Mouse (Mus musculus) kidney, embryonic 15.5 days (tissue): Measurements from ENCODE around the gene Arhgef39. TPM values are rescaled to one million over a fixed set of nuclear protein-coding genes. Genes with fewer than 3 reads are reported as not detected.
"Not testable (repeated sequence)": the region's sequence is repeated elsewhere in the genome, so short reads cannot be mapped to it uniquely, and the experiment has no call there.

Source experiments
- ATAC-seq: fragments of 200-750 bp; cut with Nextera tagmentation; replicated peaks from 2 replicates; pipeline ENCODE4 v1.8.0; 2017; ENCODE audit warnings: moderate TSS enrichment; ENCODE audit not compliant: low FRiP score
- H3K27ac ChIP-seq: fragments of 300-500 bp; sonication (generic); 2 replicates; pipeline ENCODE4 v1.5.1; 2015; ENCODE audit warnings: mild to moderate bottlenecking, inconsistent platforms
- H3K27me3 ChIP-seq: fragments of 300-500 bp; sonication (generic); 2 replicates; pipeline ENCODE4 v1.6.1; 2015; ENCODE audit warnings: inconsistent platforms
- H3K36me3 ChIP-seq: fragments of 300-500 bp; sonication (generic); 2 replicates; pipeline ENCODE4 v1.6.1; 2015; ENCODE audit warnings: inconsistent platforms
- H3K4me1 ChIP-seq: fragments of 300-500 bp; sonication (generic); 2 replicates; pipeline ENCODE4 v1.6.1; 2015; ENCODE audit warnings: inconsistent platforms
- H3K4me2 ChIP-seq: fragments of 300-500 bp; sonication (generic); 2 replicates; pipeline ENCODE4 v1.6.1; 2015; ENCODE audit warnings: moderate library complexity, mild to moderate bottlenecking, inconsistent platforms
- H3K4me3 ChIP-seq: fragments of 300-500 bp; sonication (generic); replicated peaks from 2 replicates; pipeline ENCODE4 v1.5.1; 2015; ENCODE audit warnings: mild to moderate bottlenecking, inconsistent platforms
- H3K9ac ChIP-seq: fragments of 300-500 bp; sonication (generic); 2 replicates; pipeline ENCODE4 v1.6.1; 2015; ENCODE audit warnings: mild to moderate bottlenecking, inconsistent platforms
- H3K9me3 ChIP-seq: fragments of 300-500 bp; sonication (generic); replicated peaks from 2 replicates; pipeline ENCODE4 v1.6.1; 2016; ENCODE audit warnings: inconsistent platforms
- WGBS: fragments of 180-500 bp; shearing (Covaris S2); methylation state at CpG from one replicate; pipeline ENCODE4 v1.1.7; 2015; ENCODE audit warnings: mixed read lengths; 5-methylcytosine and 5-hydroxymethylcytosine counted together
- polyA plus RNA-seq: library from polyadenylated mRNA; unstranded; fragments of >200 nt; fragmentation: Nextera tagmentation; extraction: Ambion mirVana; gene quantifications from 2 replicates; pipeline ENCODE4 v1.2.1, GENCODE M21; 2015

Gene Arhgef39
- polyA plus RNA-seq, 1 experiment from 2014 or later: 45.3 TPM

DNA sequence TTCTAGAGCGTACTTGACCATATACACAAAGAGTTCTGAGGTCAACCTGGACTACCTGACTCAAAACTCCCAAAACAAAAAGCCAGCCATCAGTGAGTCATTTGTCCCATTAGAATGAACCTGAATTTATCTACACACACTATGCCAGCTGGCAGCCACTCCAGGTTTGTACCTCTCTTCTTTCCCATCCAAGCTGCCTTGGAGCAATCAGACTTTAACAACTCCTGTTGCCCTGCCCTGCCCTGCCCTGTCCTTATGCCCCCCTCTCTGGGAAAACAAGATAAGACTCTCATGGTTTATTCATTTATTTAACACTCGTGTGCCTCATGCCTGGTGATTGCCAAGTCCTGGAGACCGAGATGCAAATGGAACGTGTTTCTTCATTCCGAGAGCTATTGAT is 8.7 kb downstream of the Arhgef39 start:
- no peaks in the 10 kb centered on the region for H3K9me3 ChIP-seq
- 90% methylated on average over 5 of the region's 5 CpGs for WGBS
- no peaks in the 10 kb centered on the region for H3K27me3 ChIP-seq
- H3K9ac ChIP-seq: no peak overlapping the region
- H3K36me3 ChIP-seq: peaks cover 2% of the 10 kb centered on the region
- peaks cover 16% of the 10 kb centered on the region for H3K4me1 ChIP-seq
- no peak overlapping the region for H3K27ac ChIP-seq
- no peak for ATAC-seq
- no peak overlapping the region for H3K4me2 ChIP-seq
- H3K4me3 ChIP-seq: no peak overlapping the region

GRCm38 (mm10) chr4:43489611-43490010 is 9.9 kb downstream of the Arhgef39 start:
- no peaks in the 10 kb centered on the region for H3K36me3 ChIP-seq

GRCm38 (mm10) chr4:43485666-43486065 is 13.8 kb downstream of the Arhgef39 start:
- not testable (repeated sequence) for ATAC-seq
- WGBS: 85% methylated on average over 5 of the region's 5 CpGs

More at GRCm38 (mm10) chr4:43489611-43490010, 9.9 kb downstream of the Arhgef39 start:
- no peaks in the 10 kb centered on the region for H3K9me3 ChIP-seq
- 90% methylated on average over 3 of the region's 3 CpGs for WGBS
- H3K4me3 ChIP-seq: no peak overlapping the region
- peaks cover 10% of the 10 kb centered on the region for H3K4me1 ChIP-seq
- H3K9ac ChIP-seq: no peak overlapping the region
- H3K27me3 ChIP-seq: no peaks in the 10 kb centered on the region
- no peak overlapping the region for H3K27ac ChIP-seq
- no peak overlapping the region for H3K4me2 ChIP-seq
- ATAC-seq: no peak

DNA sequence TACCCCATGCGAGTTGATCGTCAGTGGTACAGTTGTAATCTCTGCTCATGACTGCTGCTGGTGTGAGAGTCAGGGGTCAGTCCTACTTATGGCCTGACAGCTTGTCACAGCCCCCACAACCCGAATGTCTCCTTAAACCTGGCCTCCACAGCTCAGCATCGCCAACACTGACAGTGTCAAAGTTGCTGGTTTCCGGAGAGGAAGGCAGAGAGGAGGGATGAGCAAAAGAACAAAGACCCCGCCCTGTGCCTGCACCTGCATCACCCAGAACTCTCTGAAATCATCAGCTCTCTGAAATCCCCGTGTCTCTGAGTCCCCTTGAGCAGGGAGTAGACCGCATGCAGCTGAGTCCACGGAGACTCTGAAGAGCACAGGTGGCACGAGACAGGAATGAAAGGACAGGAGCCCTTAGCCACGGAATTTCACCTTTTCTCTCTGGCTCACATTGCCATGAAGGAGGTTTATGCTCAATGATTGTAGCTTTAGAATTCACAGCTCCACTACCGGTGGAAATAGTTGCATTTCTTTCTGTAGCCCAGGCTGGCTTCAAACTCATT is 15.9 kb downstream of the Arhgef39 start, which contains the start of gene Sit1:
Gene Sit1 (minus strand): TSS at position 200 of the 557 bp plus-strand sequence.
- Histone ChIP-seq H3K27me3 (no peaks in the 10 kb centered on the region), H3K9ac (no peak within 1 kb of the TSS), H3K36me3 (no peaks in the 10 kb centered on the region), H3K4me3 (no peak within 1 kb of the TSS), H3K4me1 (peaks cover 5% of the 10 kb centered on the region; the same call in 1 of the 2 replicates), H3K4me2 (no peak within 1 kb of the TSS), H3K9me3 (no peaks in the 10 kb centered on the region), H3K27ac (no peak within 1 kb of the TSS)
- WGBS: 59% methylated on average over 12 of the region's 12 CpGs
- ATAC-seq: no peak

More at GRCm38 (mm10) chr4:43485666-43486065, 13.8 kb downstream of the Arhgef39 start:
- not testable (repeated sequence) for H3K4me2 ChIP-seq, H3K27ac ChIP-seq, H3K4me3 ChIP-seq, H3K27me3 ChIP-seq, H3K4me1 ChIP-seq, H3K9me3 ChIP-seq, H3K9ac ChIP-seq, H3K36me3 ChIP-seq

DNA sequence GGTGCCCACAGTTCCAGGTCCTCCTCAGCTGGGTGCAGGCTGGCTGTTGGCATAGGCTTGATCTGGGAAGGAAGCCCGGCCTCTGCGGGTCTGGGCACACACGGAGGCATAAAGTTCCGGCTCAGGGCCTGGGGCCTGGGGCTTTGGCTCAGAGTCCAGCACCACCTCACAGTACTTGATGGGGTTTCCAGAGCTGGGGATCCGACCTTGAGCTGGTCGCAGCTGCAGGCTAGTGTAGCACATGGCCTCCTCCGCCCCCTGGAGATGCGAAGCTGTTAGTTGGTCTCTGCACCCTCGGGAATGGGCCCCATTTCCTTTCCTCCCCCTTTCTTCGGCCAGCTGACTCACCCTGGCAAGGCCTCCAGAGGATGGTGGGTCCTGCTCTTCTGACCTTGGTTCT is 16.9 kb downstream of the Arhgef39 start:
- no peaks in the 10 kb centered on the region for H3K27me3 ChIP-seq
- H3K27ac ChIP-seq: no peak overlapping the region
- 67% methylated on average over 10 of the region's 10 CpGs for WGBS
- no peaks in the 10 kb centered on the region for H3K36me3 ChIP-seq
- no peaks in the 10 kb centered on the region for H3K9me3 ChIP-seq
- H3K4me2 ChIP-seq: no peak overlapping the region
- H3K4me1 ChIP-seq: peaks cover 13% of the 10 kb centered on the region
- no peak for ATAC-seq
- H3K4me3 ChIP-seq: no peak overlapping the region
- H3K9ac ChIP-seq: no peak overlapping the region

GRCm38 (mm10) chr4:43481894-43482456 is 17.5 kb downstream of the Arhgef39 start:
- H3K4me3 ChIP-seq: no peak overlapping the region
- WGBS: 75% methylated on average over 7 of the region's 7 CpGs
- peaks cover 13% of the 10 kb centered on the region for H3K4me1 ChIP-seq
- H3K27ac ChIP-seq: no peak overlapping the region
- ATAC-seq: no peak
- H3K9ac ChIP-seq: no peak overlapping the region
- no peaks in the 10 kb centered on the region for H3K9me3 ChIP-seq
- H3K27me3 ChIP-seq: no peaks in the 10 kb centered on the region
- no peak overlapping the region for H3K4me2 ChIP-seq
- no peaks in the 10 kb centered on the region for H3K36me3 ChIP-seq

GRCm38 (mm10) chr4:43480985-43481384 is 18.5 kb downstream of the Arhgef39 start:
- H3K9me3 ChIP-seq: no peaks in the 10 kb centered on the region
- no peaks in the 10 kb centered on the region for H3K27me3 ChIP-seq
- no peak overlapping the region for H3K4me3 ChIP-seq
- H3K4me1 ChIP-seq: peaks cover 13% of the 10 kb centered on the region
- no peaks in the 10 kb centered on the region for H3K36me3 ChIP-seq
- ATAC-seq: no peak
- 83% methylated on average over 5 of the region's 5 CpGs for WGBS
- no peak overlapping the region for H3K27ac ChIP-seq
- no peak overlapping the region for H3K4me2 ChIP-seq
- no peak overlapping the region for H3K9ac ChIP-seq

- Histone ChIP-seq H3K27me3 (no peaks in the 10 kb centered on the region), H3K4me3 (no peak overlapping the region; the same call in 1 of the 2 replicates), H3K27ac (peak overlapping the region; percentile 10; the same call in 1 of the 2 replicates), H3K9me3 (no peaks in the 10 kb centered on the region), H3K9ac (no peak overlapping the region), H3K4me2 (peak overlapping the region; percentile 46), H3K36me3 (no peaks in the 10 kb centered on the region), H3K4me1 (peaks cover 13% of the 10 kb centered on the region)
- 50% methylated on average over 24 of the region's 24 CpGs for WGBS
- ATAC-seq: no peak
Measured at GRCm38 (mm10) chr4:43478906-43479832, 20.3 kb downstream of the Arhgef39 start.

DNA sequence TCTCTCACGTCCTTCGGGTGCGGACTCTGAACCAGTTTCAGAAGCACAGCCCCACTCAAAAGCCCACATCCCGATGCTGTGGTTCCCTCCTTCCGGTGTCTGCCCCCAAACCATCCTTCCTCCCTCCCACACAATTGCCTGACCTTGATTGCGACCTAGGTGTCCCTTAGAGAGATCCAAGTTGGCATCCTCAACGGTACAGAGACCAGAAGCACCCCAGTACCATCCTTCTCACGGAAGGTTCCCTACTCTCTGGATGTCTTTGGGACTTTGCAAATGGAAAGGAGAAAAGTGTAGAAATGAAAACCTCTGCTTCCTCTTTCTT is 21.0 kb downstream of the Arhgef39 start:
- Histone ChIP-seq H3K4me3 (peak overlapping the region; percentile 37), H3K36me3 (no peaks in the 10 kb centered on the region), H3K9ac (peak overlapping the region; percentile 40; the same call in 1 of the 2 replicates), H3K4me1 (peaks cover 13% of the 10 kb centered on the region), H3K4me2 (peak overlapping the region; percentile 59), H3K27me3 (no peaks in the 10 kb centered on the region), H3K27ac (peak overlapping the region; percentile 65), H3K9me3 (no peaks in the 10 kb centered on the region)
- 43% methylated on average over 8 of the region's 8 CpGs for whole genome bisulfite sequencing
- 0 out of 2 replicates have a peak, but pooled peaks have one; percentile 14 for ATAC-seq

DNA sequence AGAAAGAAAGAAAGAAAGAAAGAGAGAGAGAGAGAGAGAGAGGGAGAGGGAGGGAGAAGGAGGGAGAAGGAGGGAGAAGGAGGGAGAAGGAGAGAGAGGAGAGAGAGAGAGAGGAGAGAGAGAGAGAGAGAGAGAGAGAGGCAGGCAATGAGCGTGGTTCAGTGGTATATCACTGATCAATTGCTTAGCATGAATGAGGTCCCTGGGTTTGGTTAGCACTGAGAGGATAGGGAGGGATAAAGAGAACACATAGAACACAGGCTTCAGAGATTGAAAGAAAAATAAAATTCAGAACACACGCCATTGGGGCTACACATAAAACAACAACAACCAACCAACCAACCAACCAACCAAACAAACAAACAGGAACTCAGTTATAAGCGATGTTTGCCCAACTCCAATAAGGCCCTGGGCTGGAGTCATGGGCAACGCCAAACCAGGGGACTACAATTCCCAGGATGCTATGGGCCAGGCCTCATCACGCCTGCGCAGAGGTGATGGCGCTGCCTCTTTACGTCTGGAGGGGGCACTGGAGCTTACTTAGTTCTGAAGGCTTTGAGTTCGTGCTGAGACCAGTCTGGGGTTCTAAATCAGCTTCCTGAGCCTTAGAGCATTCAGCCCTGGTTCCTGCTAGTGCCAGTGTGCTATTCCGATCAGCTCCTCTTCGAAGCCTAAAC is 21.5 kb downstream of the Arhgef39 start:
- H3K9me3 ChIP-seq: no peaks in the 10 kb centered on the region
- H3K36me3 ChIP-seq: no peaks in the 10 kb centered on the region
- H3K4me3 ChIP-seq: peak overlapping the region; percentile 37
- ATAC-seq: peak; percentile 93
- no peaks in the 10 kb centered on the region for H3K27me3 ChIP-seq
- peaks cover 13% of the 10 kb centered on the region for H3K4me1 ChIP-seq
- peak overlapping the region; percentile 59 for H3K4me2 ChIP-seq
- peak overlapping the region; percentile 40; the same call in 1 of the 2 replicates for H3K9ac ChIP-seq
- H3K27ac ChIP-seq: peak overlapping the region; percentile 65
- WGBS: 17% methylated on average over 11 of the region's 11 CpGs

- H3K9ac ChIP-seq: no peak overlapping the region
- no peaks in the 10 kb centered on the region for H3K36me3 ChIP-seq
- H3K4me2 ChIP-seq: no peak overlapping the region
- H3K4me3 ChIP-seq: no peak overlapping the region
- H3K27me3 ChIP-seq: no peaks in the 10 kb centered on the region
- WGBS: 84% methylated on average over 6 of the region's 6 CpGs
- peaks cover 13% of the 10 kb centered on the region for H3K4me1 ChIP-seq
- H3K27ac ChIP-seq: no peak overlapping the region
- H3K9me3 ChIP-seq: no peaks in the 10 kb centered on the region
- no peak for ATAC-seq
Measured at GRCm38 (mm10) chr4:43476604-43477003, 22.9 kb downstream of the Arhgef39 start.
